Mouse (Mus musculus) cortical plate, adult 2 months (tissue): Measurements from ENCODE around the gene Ssr1. TPM values are rescaled to one million over a fixed set of nuclear protein-coding genes. Genes with fewer than 3 reads are reported as not detected.

Source experiments
- H3K27ac ChIP-seq: fragments of 200-500 bp; 2 replicates; pipeline ENCODE4 v1.5.1; 2012; ENCODE audit warnings: low read length, control low read depth, inconsistent platforms; ENCODE audit not compliant: insufficient read depth
- H3K4me1 ChIP-seq: fragments of 200-500 bp; 2 replicates; pipeline ENCODE4 v1.6.1; 2011; ENCODE audit warnings: low read length; ENCODE audit not compliant: control insufficient read depth, insufficient read depth
- H3K4me3 ChIP-seq: fragments of 200-500 bp; 2 replicates; pipeline ENCODE4 v1.5.1; 2011; ENCODE audit warnings: mild to moderate bottlenecking, low read length, control low read depth; ENCODE audit not compliant: insufficient read depth
- CTCF ChIP-seq: fragments of 200-500 bp; IDR thresholded peaks from 2 replicates; pipeline ENCODE4 v1.5.1; 2011; ENCODE audit warnings: mild to moderate bottlenecking, control low read depth, low read length; ENCODE audit not compliant: insufficient read depth; ENCODE audit errors: extremely low read depth
- POLR2A ChIP-seq: fragments of 200-500 bp; IDR thresholded peaks from 2 replicates; pipeline ENCODE4 v1.6.1; 2011; ENCODE audit warnings: mild to moderate bottlenecking, low read length, control low read depth; ENCODE audit not compliant: insufficient read depth; ENCODE audit errors: extremely low read depth
- polyA plus RNA-seq: library from polyadenylated mRNA; depleted of rRNA; stranded (reverse); fragments of >200 nt; gene quantifications from 2 replicates; pipeline ENCODE4 v1.2.3, GENCODE M21; 2012

The Ssr1 gene
- polyA plus RNA-seq, 1 experiment = 28.0 TPM

GRCm38 (mm10) chr13:37936351-37936750 is 57.7 kb downstream of the Ssr1 start:
- Histone ChIP-seq H3K4me3 (no peak overlapping the region), H3K4me1 (no peaks in the 10 kb centered on the region), H3K27ac (no peak overlapping the region)
- TF ChIP-seq POLR2A (no peak), CTCF (no peak)

DNA sequence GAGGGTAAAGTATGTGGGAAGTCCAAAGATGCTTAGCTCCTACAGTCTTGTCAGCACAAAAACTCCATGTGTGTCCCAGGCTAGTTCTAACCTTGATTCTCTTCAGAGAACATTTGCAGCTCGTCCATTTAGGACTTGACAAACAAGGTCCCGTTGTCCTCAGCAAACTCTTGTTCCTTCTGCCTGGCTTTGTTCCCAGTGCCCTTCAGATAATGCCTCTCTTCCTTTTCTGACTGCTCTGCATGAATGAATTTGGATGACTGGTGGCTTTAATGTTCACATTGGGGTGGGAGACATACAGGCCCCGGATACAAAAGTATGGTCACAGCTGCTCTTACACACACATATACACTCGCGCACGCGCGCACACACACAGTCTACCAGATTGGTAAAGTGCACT is 59.1 kb downstream of the Ssr1 start:
- Histone ChIP-seq H3K4me3 (no peak overlapping the region), H3K27ac (no peak overlapping the region), H3K4me1 (no peaks in the 10 kb centered on the region)
- TF ChIP-seq CTCF (no peak), POLR2A (no peak)

DNA sequence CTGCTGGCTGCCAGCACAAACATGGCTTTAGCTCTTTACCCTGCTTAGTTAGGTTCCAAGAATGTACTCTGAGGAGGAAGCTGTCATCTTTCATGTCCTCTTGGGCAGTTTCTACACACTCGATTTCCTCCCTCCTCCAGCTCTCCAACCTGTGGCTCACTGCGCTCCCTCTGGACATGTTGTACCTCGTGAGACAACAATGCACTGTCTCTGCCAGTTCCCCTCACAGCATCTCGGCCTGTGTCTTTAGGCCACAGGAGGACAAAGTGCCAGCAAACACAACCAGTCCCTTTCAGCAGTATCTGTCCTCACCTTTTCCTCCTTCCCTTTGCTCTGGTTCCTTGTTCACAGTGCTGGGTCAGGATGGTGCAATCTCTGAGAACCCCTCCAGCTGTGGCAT is 59.9 kb downstream of the Ssr1 start:
- no peak overlapping the region for H3K4me3 ChIP-seq
- no peak overlapping the region for H3K27ac ChIP-seq
- TF ChIP-seq POLR2A (no peak), CTCF (no peak)
- no peaks in the 10 kb centered on the region for H3K4me1 ChIP-seq

GRCm38 (mm10) chr13:37931210-37931922 is 62.7 kb downstream of the Ssr1 start:
- Histone ChIP-seq H3K27ac (no peak overlapping the region), H3K4me1 (no peaks in the 10 kb centered on the region), H3K4me3 (no peak overlapping the region)
- TF ChIP-seq CTCF (no peak), POLR2A (no peak)

DNA sequence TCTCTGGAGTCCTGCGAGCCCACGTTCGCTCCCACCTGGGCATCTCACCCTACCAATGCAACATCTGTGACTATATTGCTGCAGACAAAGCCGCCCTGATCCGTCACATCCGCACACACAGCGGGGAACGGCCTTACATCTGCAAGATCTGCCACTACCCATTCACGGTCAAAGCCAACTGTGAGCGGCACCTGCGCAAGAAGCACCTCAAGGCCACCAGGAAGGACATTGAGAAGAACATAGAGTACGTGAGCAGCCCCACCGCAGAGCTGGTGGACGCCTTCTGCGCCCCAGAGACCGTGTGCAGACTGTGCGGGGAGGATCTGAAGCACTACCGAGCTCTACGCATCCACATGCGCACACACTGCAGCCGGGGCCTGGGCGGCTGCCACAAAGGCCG is 63.4 kb downstream of the Ssr1 start:
- Histone ChIP-seq H3K27ac (no peak overlapping the region), H3K4me1 (no peaks in the 10 kb centered on the region), H3K4me3 (no peak overlapping the region)
- no peak for TF ChIP-seq CTCF
- TF ChIP-seq POLR2A = no peak

DNA sequence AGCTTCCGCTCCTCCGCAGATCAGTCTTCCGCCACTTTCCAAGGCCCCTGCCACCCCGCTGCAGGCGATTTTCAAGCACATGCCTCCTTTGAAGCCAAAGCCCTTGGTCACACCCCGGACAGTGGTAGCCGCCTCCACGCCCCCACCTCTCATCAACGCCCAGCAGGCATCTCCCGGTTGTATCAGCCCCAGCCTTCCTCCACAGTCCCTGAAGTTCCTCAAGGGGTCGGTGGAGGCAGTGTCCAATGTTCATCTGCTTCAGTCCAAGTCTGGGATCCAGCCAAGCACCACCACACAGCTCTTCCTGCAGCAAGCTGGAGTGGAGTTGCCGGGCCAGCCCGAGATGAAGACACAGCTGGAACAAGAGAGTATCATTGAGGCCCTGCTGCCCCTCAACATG is 63.9 kb downstream of the Ssr1 start:
- H3K4me1 ChIP-seq = no peaks in the 10 kb centered on the region
- H3K4me3 ChIP-seq = no peak overlapping the region
- no peak for TF ChIP-seq CTCF
- H3K27ac ChIP-seq = no peak overlapping the region

- Histone ChIP-seq H3K27ac (no peak overlapping the region), H3K4me3 (no peak overlapping the region), H3K4me1 (no peaks in the 10 kb centered on the region)
- TF ChIP-seq CTCF (no peak), POLR2A (no peak)
These were observed 64.5 kb downstream of the Ssr1 start for GRCm38 (mm10) chr13:37929532-37929931.

- Histone ChIP-seq H3K4me3 (no peak overlapping the region), H3K4me1 (no peaks in the 10 kb centered on the region), H3K27ac (no peak overlapping the region)
- no peak for TF ChIP-seq CTCF
- no peak for TF ChIP-seq POLR2A
These were observed 67.6 kb downstream of the Ssr1 start for GRCm38 (mm10) chr13:37926394-37926793.

- Histone ChIP-seq H3K4me1 (no peaks in the 10 kb centered on the region), H3K4me3 (no peak overlapping the region), H3K27ac (no peak overlapping the region)
- no peak for TF ChIP-seq CTCF
- no peak for TF ChIP-seq POLR2A
These were observed 69.5 kb downstream of the Ssr1 start for GRCm38 (mm10) chr13:37924461-37924948.

GRCm38 (mm10) chr13:37923643-37924460 is 70.2 kb downstream of the Ssr1 start:
- no peak for TF ChIP-seq POLR2A
- TF ChIP-seq CTCF = no peak
- no peak overlapping the region for H3K4me3 ChIP-seq
- no peaks in the 10 kb centered on the region for H3K4me1 ChIP-seq

More at GRCm38 (mm10) chr13:37923643-37924460, 70.2 kb downstream of the Ssr1 start:
- H3K27ac ChIP-seq = no peak overlapping the region
